Mouse (Mus musculus) gastrocnemius, postnatal 36 days (tissue): Measurements from ENCODE around the gene Ugt1a6a. TPM values are rescaled to one million over a fixed set of nuclear protein-coding genes. Genes with fewer than 3 reads are reported as not detected.
"Not testable (repeated sequence)": the region's sequence is repeated elsewhere in the genome, so short reads cannot be mapped to it uniquely, and the experiment has no call there.

Source experiments
- DNase-seq, 2 experiments: peaks; one replicate each; pipeline ENCODE4 v3.0.0; 2022
- intact Hi-C: fragments of 180-260 bp; cut with DNase I; formaldehyde crosslinking; loops from one replicate; pipeline ENCODE4 v1.15.1; 2025
- total RNA-seq, 2 experiments: library from RNA; stranded (reverse); gene quantifications; 2 replicates each; pipeline ENCODE4 v1.2.3; 2021

Gene Ugt1a6a
- total RNA-seq, 2 experiments from 2014 or later, result 0.64 to 1.0 TPM

DNA sequence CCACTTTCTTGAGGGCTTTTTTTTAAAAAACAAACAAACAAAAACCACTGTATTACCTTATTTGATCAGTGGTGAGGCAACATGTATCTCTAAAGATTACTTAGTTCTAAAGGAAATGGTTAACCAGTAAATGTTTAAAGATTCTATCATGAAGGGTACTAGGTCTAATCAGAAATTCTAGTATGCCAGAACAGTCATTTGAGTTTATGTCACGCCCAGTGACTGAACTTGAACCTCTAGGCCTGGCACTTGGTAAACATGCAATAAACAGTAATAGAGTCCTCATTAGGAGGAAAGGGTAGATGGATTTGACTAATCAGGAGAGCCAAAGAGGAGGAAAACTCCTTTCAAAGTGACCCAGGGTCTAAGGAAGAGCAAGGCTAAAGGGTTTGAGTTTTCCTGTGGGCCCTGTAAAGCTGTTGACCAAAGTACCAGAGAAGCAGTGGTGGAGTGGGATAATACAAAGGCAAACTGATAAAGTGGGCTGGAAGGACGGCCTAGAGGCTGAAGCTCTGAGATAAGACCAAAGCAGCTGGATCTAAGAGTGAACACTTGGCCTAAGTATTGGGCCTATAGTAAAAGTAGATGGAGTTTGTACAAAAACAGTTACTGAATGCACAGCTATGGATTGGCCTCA is 72.4 kb downstream of the Ugt1a6a start:
- no peak for DNase-seq

DNA sequence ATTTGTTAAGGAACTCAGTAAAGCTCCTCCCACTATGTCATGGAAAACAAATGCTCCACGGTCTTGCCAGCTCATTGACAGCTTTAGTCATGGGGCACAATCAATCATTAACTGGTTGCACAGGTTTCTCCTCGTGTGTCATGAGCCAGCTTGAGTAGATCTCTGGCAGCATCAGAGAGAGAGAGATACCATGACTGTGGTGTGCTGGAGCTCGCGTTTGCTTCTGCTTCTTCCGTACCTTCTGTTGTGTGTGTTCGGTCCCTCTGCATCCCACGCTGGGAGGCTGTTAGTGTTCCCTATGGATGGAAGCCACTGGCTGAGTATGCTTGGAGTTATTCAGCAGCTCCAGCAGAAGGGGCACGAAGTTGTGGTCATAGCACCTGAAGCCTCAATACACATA is 77.2 kb downstream of the Ugt1a6a start, which contains the start of gene Ugt1a1:
TSS of gene Ugt1a1 (plus strand) at position 148 of the 400 bp plus-strand sequence.
- intact Hi-C loops, result no loop called here
- DNase-seq, result no peak

More for the DNA sequence above, 72.4 kb downstream of the Ugt1a6a start:
- intact Hi-C loops, result no loop called here

DNA sequence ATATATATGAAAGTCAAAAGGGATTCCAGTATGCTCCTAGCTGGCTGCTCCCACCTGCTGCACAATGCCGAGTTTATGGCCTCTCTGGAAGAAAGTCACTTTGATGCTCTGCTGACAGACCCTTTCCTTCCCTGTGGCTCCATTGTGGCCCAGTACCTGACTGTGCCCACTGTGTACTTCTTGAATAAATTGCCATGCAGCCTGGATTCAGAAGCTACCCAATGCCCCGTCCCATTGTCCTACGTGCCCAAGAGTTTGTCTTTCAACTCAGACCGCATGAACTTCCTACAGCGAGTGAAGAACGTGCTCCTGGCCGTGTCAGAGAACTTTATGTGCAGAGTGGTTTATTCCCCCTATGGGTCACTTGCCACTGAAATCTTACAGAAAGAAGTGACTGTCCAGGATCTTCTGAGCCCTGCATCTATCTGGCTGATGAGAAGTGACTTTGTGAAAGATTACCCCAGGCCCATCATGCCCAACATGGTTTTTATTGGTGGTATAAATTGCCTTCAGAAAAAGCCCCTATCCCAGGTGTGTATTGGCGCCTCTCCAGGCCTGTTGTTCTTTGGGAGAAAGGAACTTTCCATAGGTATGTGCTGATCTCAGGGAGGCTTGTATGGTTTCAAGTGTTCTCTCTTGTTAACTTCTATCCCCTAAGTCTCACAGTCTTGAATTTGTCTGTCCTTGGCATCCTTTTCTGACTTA is 77.9 kb downstream of the Ugt1a6a start:
- peak in 1 of 2 experiments; percentile 8 for DNase-seq

DNA sequence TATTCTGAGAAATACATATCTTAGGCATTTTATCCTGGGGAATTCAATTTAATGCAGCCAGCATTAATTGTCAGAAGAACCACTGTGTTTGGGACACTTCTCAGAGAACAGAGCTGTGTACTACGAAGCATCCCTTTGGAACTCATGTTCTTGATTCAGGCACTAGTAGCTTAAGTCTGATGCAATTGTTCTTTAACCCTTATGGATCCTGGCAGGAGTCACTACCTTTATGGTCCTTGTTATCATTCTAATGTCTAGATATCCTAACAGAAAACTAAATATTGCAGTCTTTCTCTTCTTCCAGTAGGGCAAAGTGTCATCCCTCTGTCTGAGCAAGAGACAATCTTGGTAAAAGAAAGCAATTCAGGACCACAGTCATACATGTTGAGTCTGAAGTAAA is 78.5 kb downstream of the Ugt1a6a start:
- DNase-seq, result no peak
- intact Hi-C loops, result no loop called here

More for the DNA sequence above, 77.9 kb downstream of the Ugt1a6a start:
- intact Hi-C loops, result no loop called here

DNA sequence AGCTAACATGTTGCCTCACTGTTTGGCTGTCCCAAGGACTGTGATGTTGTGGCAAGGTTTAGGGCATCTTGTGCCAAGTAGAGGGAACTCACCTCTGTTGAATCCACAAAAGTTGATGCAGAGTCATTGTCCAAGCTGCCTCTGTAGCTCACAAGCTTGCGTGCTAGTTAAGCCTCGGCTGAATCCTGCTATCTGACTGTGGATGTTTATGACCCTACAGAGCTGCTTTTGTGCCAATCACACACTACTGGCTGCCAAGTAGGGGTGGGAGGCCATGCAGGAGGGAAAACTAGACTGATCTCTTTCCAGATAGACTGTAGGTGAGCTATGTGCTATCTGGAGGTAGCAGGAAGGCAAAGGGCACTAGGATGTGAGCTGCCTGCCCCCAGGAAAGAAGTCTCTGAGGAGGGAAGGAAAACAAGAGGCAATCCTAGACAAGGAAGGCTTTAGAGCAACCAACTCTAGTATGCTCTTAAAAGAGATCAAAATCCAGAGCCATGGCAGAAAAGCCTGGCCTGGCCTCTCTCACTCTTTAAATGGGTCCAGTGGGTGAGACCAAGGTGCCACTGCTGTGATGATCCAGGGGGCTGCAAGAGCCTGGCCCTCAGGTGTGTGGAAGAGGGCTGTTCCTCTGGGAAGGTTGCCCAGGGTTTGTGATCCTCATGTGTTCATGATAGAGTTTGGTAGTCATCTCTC is 79.3 kb downstream of the Ugt1a6a start:
- DNase-seq, result peak in 1 of 2 experiments; percentile 8
- intact Hi-C loops, result no loop called here

DNA sequence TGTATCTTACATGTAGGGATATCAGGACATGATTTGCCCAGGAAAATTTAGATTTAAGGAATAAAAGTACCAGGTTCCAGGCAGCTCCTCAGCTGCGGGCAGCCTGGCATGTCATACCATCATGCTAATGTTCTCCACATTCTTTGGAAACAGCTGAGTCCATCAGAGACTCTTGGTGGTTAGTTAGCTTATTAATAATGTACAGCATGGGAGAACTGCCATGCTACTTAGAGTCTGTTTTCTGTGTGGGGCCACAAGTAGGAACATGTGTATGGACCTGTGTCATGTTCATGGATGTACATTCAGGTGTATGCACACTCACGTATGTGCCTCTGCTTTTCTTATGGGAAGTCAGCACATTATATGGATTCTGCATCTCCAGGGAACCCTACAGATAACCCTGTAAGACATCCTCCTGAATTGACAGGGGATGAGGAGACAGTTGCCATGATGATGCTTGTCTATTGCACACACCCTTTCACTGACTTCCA is 79.9 kb downstream of the Ugt1a6a start:
- no peak for DNase-seq
- intact Hi-C loops, result no loop called here

DNA sequence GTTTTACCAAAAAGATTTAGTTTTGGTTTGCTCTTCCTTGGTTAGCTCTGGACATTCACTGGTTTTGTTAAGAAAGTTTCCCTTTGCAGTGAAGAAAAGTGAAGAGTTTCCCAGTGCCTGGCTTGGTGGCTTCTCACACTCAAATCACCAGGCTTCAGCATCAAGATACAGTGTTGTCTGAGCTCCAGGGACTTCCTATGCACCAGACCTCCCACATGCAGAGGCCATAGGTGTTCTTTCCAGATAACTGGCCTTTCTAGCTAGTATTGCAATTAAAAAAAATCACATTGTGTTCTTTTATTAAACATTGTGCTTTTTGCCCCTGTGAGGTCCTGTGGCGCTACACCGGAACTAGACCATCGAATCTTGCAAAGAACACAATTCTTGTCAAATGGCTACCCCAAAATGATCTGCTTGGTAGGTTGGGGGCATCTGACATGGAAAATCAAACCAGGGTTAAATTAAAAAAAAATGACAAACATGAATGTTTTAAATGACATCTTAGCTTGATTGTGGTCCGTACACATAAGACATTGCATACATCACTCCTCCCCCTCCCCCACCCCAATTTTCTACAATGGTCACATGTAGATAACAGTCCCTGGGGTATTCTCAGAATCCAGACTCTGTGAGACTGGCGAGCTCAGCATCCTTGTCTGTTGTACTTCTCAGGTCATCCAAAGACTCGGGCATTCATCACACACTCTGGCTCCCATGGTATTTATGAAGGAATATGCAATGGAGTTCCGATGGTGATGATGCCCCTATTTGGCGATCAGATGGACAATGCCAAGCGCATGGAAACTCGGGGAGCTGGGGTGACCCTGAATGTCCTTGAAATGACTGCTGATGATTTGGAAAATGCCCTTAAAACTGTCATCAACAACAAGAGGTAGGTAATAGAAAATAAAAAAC is 81.1 kb downstream of the Ugt1a6a start:
- intact Hi-C loops, result no loop called here
- DNase-seq, result no peak

DNA sequence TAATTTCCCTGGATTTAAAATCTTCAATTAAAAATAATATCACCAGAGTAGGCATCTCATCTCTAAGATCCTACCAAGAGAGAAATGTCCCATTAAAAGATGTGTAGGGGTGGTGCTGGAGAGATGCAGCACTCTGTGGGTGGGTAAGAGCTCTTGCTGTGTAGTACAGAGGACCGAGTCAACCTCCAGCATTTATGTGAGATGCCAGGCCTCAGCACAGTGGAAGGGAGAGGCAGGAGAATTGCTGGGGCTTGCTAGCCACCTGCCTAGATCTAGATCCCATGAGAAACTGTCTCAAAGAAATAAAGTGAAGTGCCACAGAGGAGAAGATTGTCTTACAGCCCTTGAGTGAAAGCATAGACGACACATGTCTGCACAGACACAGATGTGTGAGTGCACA is 81.9 kb downstream of the Ugt1a6a start:
- no peak for DNase-seq
- intact Hi-C loops, result no loop called here

DNA sequence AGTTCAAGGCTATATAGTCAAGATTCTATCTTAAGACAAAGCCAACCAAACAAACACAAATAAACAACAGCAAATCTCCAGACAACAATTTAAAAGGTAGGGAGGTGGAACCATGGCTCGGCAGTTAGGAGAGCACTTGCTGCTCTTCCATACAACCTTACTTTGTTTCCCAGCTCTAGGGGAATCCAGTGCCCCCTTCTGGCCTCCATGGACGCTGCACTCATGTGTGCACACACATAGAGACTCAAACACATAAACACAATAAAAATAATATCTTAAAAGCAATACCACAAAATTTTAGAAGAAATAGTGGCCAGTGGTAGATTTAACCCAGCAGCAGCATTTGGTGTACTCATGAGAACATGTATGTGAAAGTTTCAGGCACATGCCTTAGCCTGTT is 82.5 kb downstream of the Ugt1a6a start:
- DNase-seq, result no peak
- intact Hi-C loops, result no loop called here

DNA sequence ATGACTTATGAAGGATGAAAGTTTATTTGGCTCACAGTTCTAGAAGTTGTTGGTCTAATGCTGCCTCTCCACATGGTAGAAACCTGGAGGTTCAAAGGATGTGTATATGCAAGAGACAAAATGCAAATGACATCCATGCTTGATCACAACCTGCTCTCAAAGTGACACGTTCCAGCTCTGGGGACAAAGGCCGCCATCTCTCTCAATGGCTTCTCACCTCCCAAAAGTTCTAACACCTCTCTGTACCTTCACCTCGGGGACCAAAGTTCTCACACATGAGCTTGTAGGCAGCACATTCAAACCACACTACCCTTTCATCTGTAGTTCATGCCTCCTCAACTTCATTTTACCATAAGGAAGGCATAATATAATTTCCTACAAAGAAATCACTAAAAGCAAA is 83.0 kb downstream of the Ugt1a6a start:
- DNase-seq, result no peak
- intact Hi-C loops, result no loop called here

DNA sequence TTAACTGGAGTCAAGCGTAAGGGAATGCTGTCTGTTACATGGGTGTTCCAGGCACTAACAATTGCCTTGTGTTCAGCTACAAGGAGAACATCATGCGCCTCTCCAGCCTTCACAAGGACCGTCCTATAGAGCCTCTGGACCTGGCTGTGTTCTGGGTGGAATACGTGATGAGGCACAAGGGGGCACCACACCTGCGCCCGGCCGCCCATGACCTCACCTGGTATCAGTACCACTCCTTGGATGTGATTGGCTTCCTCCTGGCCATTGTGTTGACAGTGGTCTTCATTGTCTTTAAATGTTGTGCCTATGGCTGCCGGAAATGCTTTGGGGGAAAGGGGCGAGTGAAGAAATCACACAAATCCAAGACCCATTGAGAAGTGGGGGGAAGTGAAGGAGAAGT is 83.4 kb downstream of the Ugt1a6a start:
- intact Hi-C loops, result no loop called here
- DNase-seq, result peak in 1 of 2 experiments; percentile 14

DNA sequence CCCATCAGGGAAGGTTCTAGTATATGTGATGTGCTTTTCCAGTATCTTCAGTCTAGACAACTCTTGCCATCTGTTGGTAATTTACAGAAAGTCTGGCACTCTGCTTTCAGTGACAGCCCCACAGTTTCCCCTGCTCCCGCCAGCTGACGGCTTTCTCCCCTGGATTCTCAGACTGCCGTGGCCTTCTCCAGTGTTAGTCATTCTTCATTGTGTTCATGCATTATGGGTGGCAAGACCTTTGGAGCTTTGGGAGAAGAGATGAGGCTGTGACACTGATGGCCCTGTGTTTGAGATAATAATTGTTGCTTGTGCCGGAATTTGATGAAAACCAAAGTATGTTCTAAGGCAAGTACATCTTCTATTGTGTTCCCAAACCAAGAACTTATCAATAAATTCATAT is 84.0 kb downstream of the Ugt1a6a start:
- DNase-seq, result no peak
- intact Hi-C loops, result no loop called here

DNA sequence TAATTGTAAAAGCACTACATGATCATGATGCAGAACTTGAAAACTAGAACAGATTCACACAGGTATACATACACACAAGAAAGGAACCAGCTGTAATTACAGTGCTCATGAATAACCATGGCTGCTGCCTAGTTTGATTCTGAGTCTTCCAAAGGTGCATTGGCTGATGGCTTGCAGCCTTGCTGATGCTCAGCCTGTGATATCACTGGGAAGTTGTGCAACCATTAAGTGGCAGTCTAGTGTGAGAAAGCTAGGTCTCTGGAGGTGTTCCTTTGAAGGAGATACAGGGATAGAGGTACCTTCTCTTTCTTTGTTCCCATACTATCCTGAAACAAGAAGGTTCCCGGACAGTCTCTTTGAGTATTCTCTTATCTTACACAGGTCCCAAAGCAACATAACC is 84.4 kb downstream of the Ugt1a6a start:
- no peak for DNase-seq

DNA sequence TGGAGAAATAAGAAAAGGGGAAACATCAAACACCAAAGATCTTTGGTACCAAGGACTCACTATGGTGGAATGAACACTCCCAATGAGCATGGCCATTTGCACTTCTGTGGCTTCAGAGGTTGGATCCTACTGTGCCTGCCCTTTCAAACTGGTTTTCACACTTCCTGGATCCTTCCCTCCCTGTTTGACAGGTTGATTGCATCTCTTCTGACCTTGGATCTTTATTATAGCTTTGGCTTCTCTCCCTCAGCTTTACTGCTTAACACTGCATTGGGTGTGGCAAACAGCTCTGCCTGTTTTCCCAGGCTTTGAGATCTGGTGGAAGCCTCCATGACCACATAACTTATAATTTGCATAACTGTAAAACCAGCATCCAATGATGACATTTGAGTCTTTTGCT is 85.7 kb downstream of the Ugt1a6a start:
- DNase-seq, result no peak
- intact Hi-C loops, result no loop called here

More for the DNA sequence above, 84.4 kb downstream of the Ugt1a6a start:
- intact Hi-C loops, result no loop called here

DNA sequence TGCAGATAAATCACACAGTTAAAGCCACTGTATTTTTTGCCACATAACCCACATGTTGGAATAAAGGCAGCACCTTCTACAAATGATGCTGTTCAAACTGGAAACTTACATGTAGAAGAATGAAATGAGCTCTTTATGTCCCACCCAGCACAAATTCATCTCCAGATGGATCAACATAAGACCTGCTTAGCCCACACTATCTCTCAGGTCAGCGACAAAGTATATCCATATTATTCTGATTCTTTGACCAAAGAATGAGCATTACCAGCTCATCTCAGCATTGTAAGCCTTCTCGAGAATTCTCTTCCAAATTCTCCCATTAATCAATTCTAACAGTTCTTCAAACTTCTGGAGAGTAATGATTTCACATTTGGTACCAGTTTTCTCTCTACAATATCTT is 87.6 kb downstream of the Ugt1a6a start:
- intact Hi-C loops, result no loop called here
- DNase-seq, result no peak

DNA sequence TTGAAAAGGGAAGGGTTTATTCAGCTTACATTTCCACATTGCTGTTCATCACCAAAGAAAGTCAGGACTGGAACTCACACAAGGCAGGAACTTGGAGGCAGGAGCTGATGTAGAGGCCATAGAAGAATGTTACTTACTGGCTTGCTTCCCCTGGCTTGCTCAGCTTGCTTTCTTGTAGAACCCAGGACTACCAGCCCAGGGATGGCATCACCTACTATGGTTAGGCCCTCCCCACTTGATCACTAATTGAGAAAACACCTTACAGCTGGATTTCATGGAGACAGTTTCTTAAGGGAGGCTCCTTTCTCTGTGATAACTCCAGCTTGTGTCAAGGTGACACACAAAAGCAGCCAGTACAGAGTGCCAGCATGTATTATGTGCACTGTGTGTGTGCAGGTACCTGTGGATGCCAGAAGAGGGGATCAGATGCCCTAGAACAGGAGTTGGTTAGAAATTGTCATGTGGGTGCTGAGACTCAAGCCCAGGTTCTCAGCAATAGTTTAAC is 88.5 kb downstream of the Ugt1a6a start:
- DNase-seq, intact Hi-C loops: not testable (repeated sequence)

DNA sequence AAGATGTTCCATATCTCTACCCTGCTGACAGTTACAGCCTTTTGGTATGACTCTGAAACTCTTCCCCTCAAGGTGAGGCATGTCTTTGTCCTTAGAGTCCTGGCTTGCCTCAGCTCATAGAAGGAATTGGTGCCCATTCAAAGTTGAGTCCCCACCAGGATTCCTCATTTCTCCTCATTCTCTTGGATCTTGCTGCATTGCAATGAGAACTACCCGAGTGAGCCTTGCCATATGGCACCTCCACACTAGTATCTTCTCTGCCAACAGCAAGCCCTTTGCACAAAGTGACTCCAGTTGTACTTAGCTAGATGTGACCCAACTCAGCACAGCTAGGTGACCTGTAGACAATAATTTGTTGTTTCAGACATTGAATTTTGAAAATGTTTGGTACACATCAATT is 89.0 kb downstream of the Ugt1a6a start:
- intact Hi-C loops, result no loop called here
- peak in 1 of 2 experiments; percentile 5 for DNase-seq

DNA sequence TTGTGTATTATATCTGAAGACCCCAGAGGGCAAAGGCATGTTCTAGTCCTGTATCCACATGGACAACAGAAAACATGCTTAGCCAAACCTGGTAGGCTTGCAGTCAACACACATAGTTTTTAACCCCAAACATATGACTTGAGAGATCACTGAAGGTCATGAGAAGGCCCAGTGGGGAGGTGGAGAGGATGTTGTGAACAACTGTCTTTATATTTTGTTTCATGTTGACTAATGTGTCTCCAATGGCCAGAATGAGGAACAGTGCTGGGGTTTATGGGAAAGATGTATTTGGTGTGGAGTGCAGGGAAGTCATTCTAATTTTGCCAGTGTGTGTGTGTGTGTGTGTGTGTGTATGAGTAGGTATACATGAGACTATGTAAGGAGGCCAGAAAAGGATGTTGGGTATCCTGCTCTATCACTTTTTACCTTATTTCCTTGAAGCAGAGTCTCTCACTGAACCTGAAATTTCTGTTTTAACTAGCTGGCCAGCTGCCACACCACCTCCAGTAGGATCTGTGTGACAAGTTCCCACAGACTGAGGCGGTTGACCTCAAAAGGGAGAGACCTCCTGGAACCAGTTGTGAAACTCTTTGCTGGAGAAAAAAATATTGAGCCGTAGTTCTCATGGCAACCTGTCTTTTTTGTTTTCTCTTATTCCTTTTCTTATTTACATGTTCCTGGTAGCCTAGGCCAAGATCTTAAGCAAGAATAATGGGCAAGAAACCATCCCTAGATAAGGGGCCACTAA is 89.6 kb downstream of the Ugt1a6a start:
- intact Hi-C loops, result no loop called here
- no peak for DNase-seq

DNA sequence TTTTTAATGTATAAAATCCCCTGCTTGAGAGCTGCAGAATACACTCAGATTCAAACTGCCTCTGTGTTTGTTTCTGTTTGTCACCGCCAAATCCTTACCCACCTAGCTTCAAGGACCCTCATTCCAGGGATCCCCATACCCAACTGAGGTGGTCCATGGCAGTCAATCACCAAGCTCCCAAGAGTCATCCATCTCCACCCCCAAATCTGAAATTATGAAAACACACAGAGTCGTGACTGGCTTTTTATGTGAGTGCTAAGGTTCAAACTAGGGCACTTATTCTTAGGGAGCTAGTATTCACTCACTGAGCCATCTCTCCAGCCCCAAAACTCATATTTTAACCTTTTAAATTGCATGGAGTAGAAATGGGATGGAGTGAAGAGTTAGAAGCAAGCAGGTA is 90.7 kb downstream of the Ugt1a6a start:
- DNase-seq, intact Hi-C loops: not testable (repeated sequence)
